Mouse (Mus musculus): ENCODE measurements around the gene Gja6.

- TF ChIP-seq CTCF (IDR thresholded peaks at IDR 0.05; ENCODE audit: extremely low read depth, insufficient read depth, insufficient read length, insufficient replicate concordance) (no peak), POLR2A (IDR thresholded peaks at IDR 0.05; ENCODE audit: low read depth, low read length) (no peak)
These were observed 23.8 kb upstream of the Gja6 start for GRCm38 (mm10) chrX:160930656-160931055.
